In the genomic region with DNA sequence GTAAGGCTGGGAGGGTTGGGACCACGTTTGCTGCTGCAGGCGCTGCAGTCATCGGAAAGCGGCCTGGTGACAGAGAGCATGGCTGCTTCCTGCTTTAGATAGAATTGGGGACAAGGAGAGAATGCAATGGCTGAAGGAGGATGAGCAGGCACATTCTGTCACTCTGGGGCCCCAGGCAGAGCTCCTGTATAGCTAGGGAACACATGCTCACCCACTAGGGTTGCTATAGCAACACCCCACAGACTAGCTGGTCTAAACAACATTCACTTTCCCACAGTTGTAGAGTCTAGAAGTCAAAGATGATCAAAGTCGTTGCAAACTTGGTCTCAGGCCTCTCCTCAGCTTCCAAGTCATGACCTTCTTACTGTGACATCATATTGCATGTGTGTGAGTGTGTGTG, we compare ENCODE assay signal across 17 mouse cellular contexts. TPM values are rescaled to one million over a fixed set of nuclear protein-coding genes. Genes with fewer than 3 reads are reported as not detected.
DNase-seq lines count a peak whose midpoint lies in the region; ATAC-seq and TF ChIP-seq lines count a peak whose summit lies in the region.
"Had no signal": no experiment of that assay in that cellular context is flagged by ENCODE, and none has a peak within 500 bp of the region (broad histone marks: within the 10 kb centered on the region; RNA-seq: fewer than 3 reads in every experiment).

No protein-coding gene starts in this region.

- 81% methylated on average over 5 of the region's 5 CpGs for WGBS in forebrain, postnatal 0 days
- 77% methylated on average over 5 of the region's 5 CpGs for WGBS in forebrain, embryonic 15.5 days

- no peak for DNase-seq in forebrain, postnatal 0 days
- DNase-seq in R1 (ENCODE audit: low read depth, low spot score) = peak; percentile 24
- DNase-seq in frontal cortex, postnatal 25 days (ENCODE audit: low spot score in 2 of 2) = peak; percentile 6 to 31
- DNase-seq in left cerebral cortex, postnatal 10 days (ENCODE audit: extremely low spot score in 1 of 2, low spot score in 2 of 2) = peak; percentile 19 to 23
- no peak for DNase-seq in gastrocnemius, postnatal 10 days
- no peak for DNase-seq in adrenal gland, adult 2 months
- DNase-seq in spleen, adult 12 weeks (ENCODE audit: low spot score) = no peak
- DNase-seq: cerebellum, adult 9-11 months; heart, postnatal 14 days; thymus, postnatal 25 days had no signal

- H3K9me3 ChIP-seq in forebrain, postnatal 0 days (ENCODE audit: low read length) = no peaks in the 10 kb centered on the region
- H3K9me3 ChIP-seq in forebrain, embryonic 15.5 days = no peaks in the 10 kb centered on the region
- H3K9me3 ChIP-seq: limb, embryonic 15.5 days; lung, embryonic 15.5 days had no signal

- no peak overlapping the region for H3K9ac ChIP-seq in forebrain, postnatal 0 days
- no peak overlapping the region for H3K9ac ChIP-seq in forebrain, embryonic 15.5 days (replicated peaks)
- H3K9ac ChIP-seq: limb, embryonic 15.5 days; lung, embryonic 15.5 days had no signal

- H3K36me3 ChIP-seq in forebrain, postnatal 0 days (ENCODE audit: insufficient read depth) = no peaks in the 10 kb centered on the region
- no peaks in the 10 kb centered on the region for H3K36me3 ChIP-seq in forebrain, embryonic 15.5 days
- H3K36me3 ChIP-seq: G1E; limb, embryonic 15.5 days; lung, embryonic 15.5 days had no signal

- H3K4me1 ChIP-seq in forebrain, postnatal 0 days (ENCODE audit: insufficient read depth) = peaks cover 8% of the 10 kb centered on the region; the same call in 1 of the 2 replicates
- H3K4me1 ChIP-seq in forebrain, embryonic 15.5 days = peaks cover 8% of the 10 kb centered on the region
- H3K4me1 ChIP-seq: limb, embryonic 15.5 days; lung, embryonic 15.5 days had no signal

- no peak for TF ChIP-seq CTCF in forebrain, postnatal 0 days (IDR thresholded peaks at IDR 0.05; ENCODE audit: low read depth)

- H3K4me3 ChIP-seq in forebrain, postnatal 0 days (ENCODE audit: low read depth, low read length) = no peak overlapping the region
- no peak overlapping the region for H3K4me3 ChIP-seq in forebrain, embryonic 15.5 days
- H3K4me3 ChIP-seq: limb, embryonic 15.5 days; lung, embryonic 15.5 days; myocyte had no signal

- peak overlapping the region; percentile 60; the same call in 1 of the 2 replicates for H3K27ac ChIP-seq in forebrain, postnatal 0 days (ENCODE audit: low read depth, low read length)
- H3K27ac ChIP-seq in forebrain, embryonic 15.5 days (replicated peaks) = no peak overlapping the region
- H3K27ac ChIP-seq: kidney, postnatal 0 days; limb, embryonic 15.5 days; lung, embryonic 15.5 days had no signal

- H3K27me3 ChIP-seq in forebrain, postnatal 0 days (ENCODE audit: insufficient read depth, low read length) = no peaks in the 10 kb centered on the region
- H3K27me3 ChIP-seq in forebrain, embryonic 15.5 days = no peaks in the 10 kb centered on the region
- H3K27me3 ChIP-seq: limb, embryonic 15.5 days; lung, embryonic 15.5 days had no signal

- peak; percentile 66 for ATAC-seq in forebrain, postnatal 0 days
- ATAC-seq in forebrain, embryonic 15.5 days (replicated peaks) = no peak
- ATAC-seq: inflammation-experienced regulatory T-cells, adult 6 months had no signal

- intact Hi-C loops in left cerebral cortex, postnatal 10 days (cut with DNase I) = no loop called here

- H3K4me2 ChIP-seq in forebrain, postnatal 0 days (ENCODE audit: low read depth) = no peak overlapping the region
- no peak overlapping the region for H3K4me2 ChIP-seq in forebrain, embryonic 15.5 days (replicated peaks)
- H3K4me2 ChIP-seq: limb, embryonic 15.5 days; lung, embryonic 15.5 days had no signal

RNA-seq across cellular contexts. Expression of a gene that starts 29.9 kb away (rescaled TPM):
- total RNA-seq in forebrain, postnatal 0 days (2014; rRNA removed) = 102 and 154 TPM in 2 replicates
- 95.2 and 132 TPM in 2 replicates for polyA plus RNA-seq in forebrain, postnatal 0 days (2015; fragmentation: Nextera tagmentation; extraction: Ambion mirVana)
- polyA plus RNA-seq in forebrain, embryonic 15.5 days (2015; fragmentation: Nextera tagmentation; extraction: Ambion mirVana) = 108 and 113 TPM in 2 replicates
- 100 to 1,000 TPM; 374 to 412 TPM for total RNA-seq in left cerebral cortex, postnatal 10 days (2021)
- total RNA-seq in gastrocnemius, postnatal 10 days (2021) = 100 to 1,000 TPM; 606 to 671 TPM
- 1,000 to 10,000 TPM; 1,087 to 1,247 TPM for total RNA-seq in adrenal gland, adult 2 months (2021)
- polyA plus RNA-seq in adrenal gland, adult 2 months (2012; rRNA removed) = 7.3 and 8.1 TPM in 2 replicates

Comparison
In these comparisons a context has a peak if more than half of its experiments do, and no peak if none do; other contexts are left out.
1. DNase-seq: peak in R1 (single experiment), frontal cortex, postnatal 25 days (2 of 2) and left cerebral cortex, postnatal 10 days (2 of 2); none in forebrain, postnatal 0 days (single experiment), gastrocnemius, postnatal 10 days (single experiment), adrenal gland, adult 2 months (single experiment) and spleen, adult 12 weeks (single experiment).